Mouse (Mus musculus) C2C12 (cell line): ENCODE measurements around the gene Tubgcp3.

Source experiments
- CTCF ChIP-seq: IDR thresholded peaks from one replicate; pipeline ENCODE4 v1.5.1; 2011; ENCODE audit not compliant: control insufficient read depth, insufficient read depth, insufficient read length
- MAX ChIP-seq: IDR thresholded peaks from one replicate; pipeline ENCODE4 v1.6.1; 2011; ENCODE audit warnings: mild to moderate bottlenecking, control low read depth
- MYOG ChIP-seq: IDR thresholded peaks from one replicate; pipeline ENCODE4 v1.6.1; 2011; ENCODE audit not compliant: control insufficient read depth, insufficient read length; ENCODE audit errors: extremely low read depth
- USF1 ChIP-seq: IDR thresholded peaks from one replicate; pipeline ENCODE4 v1.6.1; 2011; ENCODE audit warnings: low read depth, mild to moderate bottlenecking, control low read depth, moderate library complexity

DNA sequence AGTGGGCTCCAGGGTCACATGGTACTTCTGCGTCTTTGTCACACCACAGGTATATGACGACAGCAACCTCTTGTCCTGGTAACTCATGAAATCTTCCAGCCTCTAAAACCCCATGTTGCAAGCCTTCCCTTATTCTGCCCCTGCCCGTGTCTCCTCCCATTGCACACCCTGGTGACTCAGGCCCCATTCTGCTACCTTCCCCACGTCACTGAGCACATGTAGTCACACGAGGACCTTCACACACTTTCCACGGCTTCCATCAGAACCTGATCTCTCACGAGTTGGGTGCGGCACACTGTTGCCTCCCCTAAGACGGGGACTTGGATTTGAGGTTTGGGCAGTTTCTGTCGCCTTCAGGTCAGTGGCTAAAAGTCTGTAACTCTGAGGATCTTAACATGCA lies 63.2 kb downstream of the Tubgcp3 start:
- TF ChIP-seq CTCF (no peak), MAX (no peak), USF1 (no peak), MYOG (no peak)
